Mouse (Mus musculus) hindbrain, embryonic 16.5 days (tissue): Measurements from ENCODE around the gene Mb21d2. TPM values are rescaled to one million over a fixed set of nuclear protein-coding genes. Genes with fewer than 3 reads are reported as not detected.

ENCODE experiments used
- polyA plus RNA-seq: library from polyadenylated mRNA; unstranded; fragments of >200 nt; fragmentation: Nextera tagmentation; extraction: Ambion mirVana; gene quantifications from 2 replicates; pipeline ENCODE4 v1.2.1, GENCODE M21; 2015

Gene Mb21d2
- polyA plus RNA-seq, 1 experiment from 2014 or later: 16.3 TPM

Other genes starting within 250 kb of the Mb21d2 start
- 56.8 and 67.3 TPM in 2 replicates for gene Fgf12, start 176.6 kb downstream of the Mb21d2 start, polyA plus RNA-seq